Mouse (Mus musculus) midbrain, embryonic 11.5 days (tissue): ENCODE measurements around the gene Gnb1l. TPM values are rescaled to one million over a fixed set of nuclear protein-coding genes. Genes with fewer than 3 reads are reported as not detected.

ENCODE experiments used
- ATAC-seq: fragments of 200-750 bp; cut with Nextera tagmentation; 2 replicates; pipeline ENCODE4 v1.8.0; 2017; ENCODE audit warnings: moderate TSS enrichment, moderate library complexity; ENCODE audit not compliant: low FRiP score
- DNase-seq: peaks from one replicate; pipeline ENCODE4 v3.0.0; 2015; ENCODE audit warnings: low spot score; ENCODE audit errors: missing footprints
- H3K27ac ChIP-seq: fragments of 300-500 bp; sonication (generic); 2 replicates; pipeline ENCODE4 v1.5.1; 2014; ENCODE audit warnings: low read depth, low read length
- H3K27me3 ChIP-seq: fragments of 300-500 bp; sonication (generic); 2 replicates; pipeline ENCODE4 v1.6.1; 2014; ENCODE audit warnings: mild to moderate bottlenecking, low read length, moderate library complexity, mixed read lengths; ENCODE audit not compliant: control insufficient read depth, insufficient read depth
- H3K36me3 ChIP-seq: fragments of 300-500 bp; sonication (generic); 2 replicates; pipeline ENCODE4 v1.6.1; 2014; ENCODE audit warnings: mild to moderate bottlenecking, low read length, moderate library complexity, mixed read lengths; ENCODE audit not compliant: control insufficient read depth, insufficient read depth
- H3K4me1 ChIP-seq: fragments of 300-500 bp; sonication (generic); 2 replicates; pipeline ENCODE4 v1.6.1; 2014; ENCODE audit warnings: low read length; ENCODE audit not compliant: control insufficient read depth, insufficient read depth
- H3K4me2 ChIP-seq: fragments of 300-500 bp; sonication (generic); 2 replicates; pipeline ENCODE4 v1.6.1; 2014; ENCODE audit warnings: mild to moderate bottlenecking, moderate library complexity
- H3K4me3 ChIP-seq: fragments of 300-500 bp; sonication (generic); 2 replicates; pipeline ENCODE4 v1.5.1; 2014; ENCODE audit warnings: low read depth, low read length
- H3K9ac ChIP-seq: fragments of 300-500 bp; sonication (generic); 2 replicates; pipeline ENCODE4 v1.6.1; 2014; ENCODE audit warnings: low read length
- H3K9me3 ChIP-seq: fragments of 300-500 bp; sonication (generic); 2 replicates; pipeline ENCODE4 v1.6.1; 2016; ENCODE audit warnings: low read length; ENCODE audit not compliant: control insufficient read depth
- WGBS: fragments of 180-500 bp; shearing (Covaris S2); extraction: QIAGEN DNeasy Blood & Tissue Kit; methylation state at CpG from one replicate; pipeline ENCODE4 v1.1.7; 2014; 5-methylcytosine and 5-hydroxymethylcytosine counted together
- polyA plus RNA-seq: library from polyadenylated mRNA; unstranded; fragments of >200 nt; fragmentation: Nextera tagmentation; extraction: Ambion mirVana; gene quantifications from 2 replicates; pipeline ENCODE4 v1.2.1, GENCODE M21; 2014

Gene Gnb1l
- polyA plus RNA-seq, 1 experiment from 2014 or later = 12.9 TPM

GRCm38 (mm10) chr16:18591047-18592018, 92.8 kb downstream of the Gnb1l start:
- Histone ChIP-seq H3K27ac (no peak overlapping the region), H3K4me1 (peaks cover 21% of the 10 kb centered on the region), H3K9me3 (no peaks in the 10 kb centered on the region), H3K9ac (no peak overlapping the region), H3K4me2 (peak overlapping the region; percentile 29), H3K4me3 (peak overlapping the region; percentile 15), H3K36me3 (no peaks in the 10 kb centered on the region), H3K27me3 (peaks cover 75% of the 10 kb centered on the region)
- 2% methylated on average over 59 of the region's 59 CpGs for WGBS
- DNase-seq = peak; percentile 94
- peak; percentile 38; the same call in 1 of the 2 replicates for ATAC-seq

GRCm38 (mm10) chr16:18593930-18594329, 95.4 kb downstream of the Gnb1l start:
- 81% methylated on average over 2 of the region's 2 CpGs for WGBS
- Histone ChIP-seq H3K36me3 (no peaks in the 10 kb centered on the region), H3K4me1 (peaks cover 8% of the 10 kb centered on the region), H3K4me3 (no peak overlapping the region), H3K4me2 (no peak overlapping the region), H3K27ac (no peak overlapping the region), H3K9ac (no peak overlapping the region), H3K27me3 (peaks cover 49% of the 10 kb centered on the region), H3K9me3 (no peaks in the 10 kb centered on the region)
- no peak for ATAC-seq
- no peak for DNase-seq

DNA sequence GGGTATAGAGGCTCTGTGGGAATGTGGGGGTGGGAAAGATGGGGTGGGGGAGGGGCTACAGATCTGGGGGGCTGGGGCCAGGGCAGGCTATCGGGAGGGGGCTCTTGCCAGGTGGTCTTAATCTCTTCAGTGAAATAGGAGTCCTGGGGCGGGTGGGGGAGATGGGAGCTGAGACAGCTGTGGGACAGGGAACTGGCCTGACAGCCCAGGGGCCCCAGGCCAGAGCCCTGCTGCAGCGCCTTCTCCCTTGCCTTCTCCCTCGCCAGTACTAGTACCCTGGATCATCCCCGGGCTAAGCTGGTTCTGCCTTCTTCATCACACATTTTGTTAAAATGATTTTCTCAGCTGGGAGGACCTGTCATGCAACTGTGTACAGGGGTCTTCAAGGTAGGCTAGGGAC, 97.7 kb downstream of the Gnb1l start:
- 31% methylated on average over 5 of the region's 5 CpGs for WGBS
- Histone ChIP-seq H3K27ac (no peak overlapping the region), H3K4me3 (no peak overlapping the region), H3K36me3 (no peaks in the 10 kb centered on the region), H3K4me1 (peaks cover 6% of the 10 kb centered on the region), H3K4me2 (no peak overlapping the region), H3K9ac (no peak overlapping the region), H3K27me3 (peaks cover 26% of the 10 kb centered on the region), H3K9me3 (no peaks in the 10 kb centered on the region)
- DNase-seq (no peak), ATAC-seq (no peak)

DNA sequence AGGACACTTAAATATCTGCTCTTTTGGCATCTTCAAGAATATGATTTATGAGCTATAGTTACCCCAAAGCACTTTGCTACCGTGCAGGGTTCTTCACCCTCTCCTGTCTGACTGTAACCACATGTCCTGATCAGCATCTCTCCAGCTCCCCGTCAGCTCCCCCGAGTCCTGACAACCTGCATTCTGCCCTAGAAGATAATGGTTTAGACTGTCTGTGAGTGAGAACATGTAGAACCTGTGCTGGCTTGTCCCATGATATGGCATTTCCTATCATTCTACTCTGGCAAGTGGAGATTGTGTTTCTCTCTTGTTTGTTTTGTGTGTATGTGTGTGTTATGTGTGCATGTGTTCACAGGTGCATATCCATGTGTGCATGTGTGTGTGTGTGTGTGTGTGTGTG, 99.5 kb downstream of the Gnb1l start:
- Histone ChIP-seq H3K27me3 (peaks cover 11% of the 10 kb centered on the region), H3K4me2 (no peak overlapping the region), H3K4me1 (no peaks in the 10 kb centered on the region; the same call in 1 of the 2 replicates), H3K9ac (no peak overlapping the region), H3K36me3 (no peaks in the 10 kb centered on the region), H3K27ac (no peak overlapping the region), H3K9me3 (no peaks in the 10 kb centered on the region), H3K4me3 (no peak overlapping the region)
- ATAC-seq (no peak), DNase-seq (no peak)
- WGBS = 83% methylated on average over 3 of the region's 3 CpGs

DNA sequence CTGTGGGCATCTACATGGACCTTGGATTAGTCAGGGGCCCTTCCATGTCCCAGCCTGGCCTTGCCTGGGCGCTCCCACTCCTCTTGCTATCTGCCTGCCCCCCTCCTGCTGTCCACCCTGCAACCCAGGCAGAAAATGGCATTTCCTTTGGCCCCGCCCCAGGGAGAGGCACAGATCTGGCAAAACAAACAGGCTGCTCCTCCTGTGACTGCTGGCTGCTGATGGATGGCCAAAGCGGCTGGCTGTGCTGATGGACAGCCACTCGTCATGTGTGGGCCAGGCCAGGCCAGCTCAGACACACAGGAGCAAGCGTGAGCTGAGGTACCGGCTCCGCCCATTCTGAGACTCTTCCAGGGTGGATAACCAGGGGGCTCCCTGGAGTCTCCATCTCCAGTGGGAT, 102.9 kb downstream of the Gnb1l start:
- Histone ChIP-seq H3K4me3 (no peak overlapping the region), H3K36me3 (no peaks in the 10 kb centered on the region), H3K4me2 (no peak overlapping the region), H3K27ac (no peak overlapping the region), H3K9me3 (no peaks in the 10 kb centered on the region), H3K9ac (no peak overlapping the region), H3K27me3 (no peaks in the 10 kb centered on the region), H3K4me1 (no peaks in the 10 kb centered on the region; the same call in 1 of the 2 replicates)
- ATAC-seq (no peak), DNase-seq (no peak)
- 64% methylated on average over 7 of the region's 7 CpGs for WGBS

DNA sequence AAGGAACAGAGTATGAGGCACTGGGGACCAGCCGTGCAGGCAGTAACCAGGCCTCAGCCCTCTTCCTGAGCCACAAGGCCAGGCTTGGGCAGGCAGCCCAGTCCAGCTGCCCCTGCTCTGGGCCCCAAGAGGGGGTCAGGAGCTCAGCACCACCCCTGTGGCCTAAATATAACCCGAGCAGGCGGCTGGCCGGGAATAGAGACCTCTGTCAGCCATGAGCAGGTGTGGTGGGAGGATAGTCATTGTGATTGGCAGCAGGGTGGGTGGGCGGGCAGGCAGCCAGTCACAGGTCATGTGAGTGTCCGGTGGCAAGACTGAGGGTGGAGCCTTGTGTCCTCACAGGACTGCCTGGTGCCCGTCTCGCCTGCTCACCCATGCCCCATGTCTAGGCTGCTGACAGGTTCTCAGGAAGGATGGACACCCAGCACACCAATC, 105.8 kb downstream of the Gnb1l start:
- H3K9ac ChIP-seq = no peak overlapping the region
- ATAC-seq (no peak), DNase-seq (no peak)
- H3K4me2 ChIP-seq = no peak overlapping the region
- no peak overlapping the region for H3K27ac ChIP-seq
- no peak overlapping the region for H3K4me3 ChIP-seq
- H3K36me3 ChIP-seq = no peaks in the 10 kb centered on the region
- no peaks in the 10 kb centered on the region for H3K27me3 ChIP-seq
- 56% methylated on average over 8 of the region's 8 CpGs for WGBS
- no peaks in the 10 kb centered on the region; the same call in 1 of the 2 replicates for H3K4me1 ChIP-seq
- no peaks in the 10 kb centered on the region for H3K9me3 ChIP-seq

- Histone ChIP-seq H3K4me3 (no peak overlapping the region), H3K4me2 (no peak overlapping the region), H3K4me1 (peaks cover under 1% of the 10 kb centered on the region; the same call in 1 of the 2 replicates), H3K36me3 (no peaks in the 10 kb centered on the region), H3K9me3 (no peaks in the 10 kb centered on the region), H3K27me3 (no peaks in the 10 kb centered on the region; the same call in 1 of the 2 replicates), H3K9ac (no peak overlapping the region), H3K27ac (no peak overlapping the region)
- DNase-seq (no peak), ATAC-seq (no peak)
- WGBS = 82% methylated on average over 5 of the region's 5 CpGs
Measured at GRCm38 (mm10) chr16:18605705-18606104, 107.2 kb downstream of the Gnb1l start.

GRCm38 (mm10) chr16:18608226-18608625, 109.7 kb downstream of the Gnb1l start:
- H3K9me3 ChIP-seq = no peaks in the 10 kb centered on the region
- 4% methylated on average over 11 of the region's 11 CpGs for WGBS
- no peaks in the 10 kb centered on the region for H3K36me3 ChIP-seq
- peaks cover 4% of the 10 kb centered on the region; the same call in 1 of the 2 replicates for H3K4me1 ChIP-seq
- no peak overlapping the region for H3K9ac ChIP-seq
- no peak for DNase-seq
- no peak overlapping the region for H3K27ac ChIP-seq
- ATAC-seq = peak; percentile 43; the same call in 1 of the 2 replicates
- H3K4me2 ChIP-seq = peak overlapping the region; percentile 24; the same call in 1 of the 2 replicates
- no peaks in the 10 kb centered on the region; the same call in 1 of the 2 replicates for H3K27me3 ChIP-seq
- no peak overlapping the region for H3K4me3 ChIP-seq

DNA sequence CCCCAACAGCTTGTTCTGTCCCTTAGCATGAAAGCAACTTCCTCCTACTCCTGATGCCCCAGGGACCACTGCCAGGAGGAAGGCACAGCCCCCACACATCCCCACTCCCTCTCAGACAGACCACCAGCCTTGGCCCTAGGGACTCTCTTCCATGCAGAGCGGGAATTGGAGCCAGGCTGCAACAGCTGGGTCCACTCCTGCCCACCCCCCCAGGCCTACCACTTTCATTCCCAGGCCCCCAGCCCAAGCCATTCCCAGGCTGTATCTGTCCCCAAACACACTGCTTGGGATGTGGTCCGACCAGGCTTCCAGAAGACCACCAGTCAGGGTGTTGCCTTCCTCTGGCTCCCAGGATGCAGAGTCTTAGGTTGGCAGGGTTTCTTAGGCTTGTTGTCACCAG, 110.6 kb downstream of the Gnb1l start:
- DNase-seq (no peak), ATAC-seq (no peak)
- H3K9ac ChIP-seq = no peak overlapping the region
- no peak overlapping the region for H3K4me2 ChIP-seq
- H3K36me3 ChIP-seq = no peaks in the 10 kb centered on the region
- H3K9me3 ChIP-seq = no peaks in the 10 kb centered on the region
- H3K4me3 ChIP-seq = no peak overlapping the region
- 70% methylated on average over 2 of the region's 2 CpGs for whole genome bisulfite sequencing
- peaks cover 4% of the 10 kb centered on the region; the same call in 1 of the 2 replicates for H3K4me1 ChIP-seq
- H3K27ac ChIP-seq = no peak overlapping the region
- H3K27me3 ChIP-seq = no peaks in the 10 kb centered on the region; the same call in 1 of the 2 replicates
